Mouse (Mus musculus) stomach, embryonic 14.5 days (tissue): Measurements from ENCODE around the gene Atp2b2. TPM values are rescaled to one million over a fixed set of nuclear protein-coding genes. Genes with fewer than 3 reads are reported as not detected.

ENCODE experiments used
- ATAC-seq: fragments of 200-750 bp; cut with Nextera tagmentation; 2 replicates; pipeline ENCODE4 v1.8.0; 2017; ENCODE audit warnings: low read depth, moderate TSS enrichment; ENCODE audit not compliant: insufficient number of reproducible peaks, insufficient read depth, low FRiP score
- H3K27ac ChIP-seq: fragments of 300-500 bp; sonication (generic); 2 replicates; pipeline ENCODE4 v1.5.1; 2014; ENCODE audit warnings: mild to moderate bottlenecking, low read length, moderate library complexity, mixed read lengths
- H3K27me3 ChIP-seq: fragments of 300-500 bp; sonication (generic); 2 replicates; pipeline ENCODE4 v1.6.1; 2014; ENCODE audit warnings: low read length, control low read depth, mixed read lengths; ENCODE audit not compliant: control insufficient read depth, insufficient read depth
- H3K36me3 ChIP-seq: fragments of 300-500 bp; sonication (generic); 2 replicates; pipeline ENCODE4 v1.6.1; 2014; ENCODE audit warnings: mild to moderate bottlenecking, control low read depth, low read length, moderate library complexity, mixed read lengths; ENCODE audit not compliant: control insufficient read depth, insufficient read depth
- H3K4me1 ChIP-seq: fragments of 300-500 bp; sonication (generic); 2 replicates; pipeline ENCODE4 v1.6.1; 2014; ENCODE audit warnings: low read length, control low read depth, mixed read lengths; ENCODE audit not compliant: control insufficient read depth, insufficient read depth
- H3K4me2 ChIP-seq: fragments of 300-500 bp; sonication (generic); replicated peaks from 2 replicates; pipeline ENCODE4 v1.6.1; 2014; ENCODE audit warnings: low read depth, low read length, control low read depth
- H3K4me3 ChIP-seq: fragments of 300-500 bp; sonication (generic); 2 replicates; pipeline ENCODE4 v1.5.1; 2014; ENCODE audit warnings: low read depth, low read length, control low read depth
- H3K9ac ChIP-seq: fragments of 300-500 bp; sonication (generic); replicated peaks from 2 replicates; pipeline ENCODE4 v1.6.1; 2014; ENCODE audit warnings: low read depth, mild to moderate bottlenecking, control low read depth, low read length, moderate library complexity, mixed read lengths
- H3K9me3 ChIP-seq: fragments of 300-500 bp; sonication (generic); 2 replicates; pipeline ENCODE4 v1.6.1; 2016; ENCODE audit warnings: low read depth, low read length, control low read depth; ENCODE audit not compliant: control insufficient read depth
- WGBS: fragments of 180-500 bp; shearing (Covaris S2); extraction: QIAGEN DNeasy Blood & Tissue Kit; methylation state at CpG from one replicate; pipeline ENCODE4 v1.1.7; 2014; 5-methylcytosine and 5-hydroxymethylcytosine counted together
- polyA plus RNA-seq: library from polyadenylated mRNA; unstranded; fragments of >200 nt; fragmentation: Nextera tagmentation; extraction: Ambion mirVana; gene quantifications from 2 replicates; pipeline ENCODE4 v1.2.1, GENCODE M21; 2014

Gene Atp2b2
- polyA plus RNA-seq, 1 experiment from 2014 or later: 2.4 TPM

DNA sequence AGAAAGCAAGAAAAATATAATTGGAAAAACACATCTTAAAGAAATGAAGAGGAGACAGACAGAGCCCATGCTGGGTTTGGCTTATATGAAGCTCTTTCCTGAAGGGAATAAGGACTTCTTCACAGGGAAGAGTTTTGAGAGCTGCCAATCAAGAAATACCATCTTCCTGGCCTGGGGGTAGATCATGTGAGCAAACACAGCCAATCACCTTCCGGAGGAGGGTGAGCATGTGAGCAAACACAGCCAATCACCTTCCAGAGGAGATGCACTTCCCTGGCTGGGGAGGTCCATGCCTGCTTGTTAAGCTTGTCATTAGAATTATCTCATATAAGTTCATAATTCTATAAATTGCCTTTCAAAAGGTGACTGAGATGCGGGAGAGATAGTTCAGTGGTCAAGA is 211.9 kb downstream of the Atp2b2 start:
- Histone ChIP-seq H3K27ac (no peak overlapping the region), H3K9ac (no peak overlapping the region), H3K4me2 (no peak overlapping the region), H3K4me3 (no peak overlapping the region), H3K4me1 (no peaks in the 10 kb centered on the region), H3K36me3 (no peaks in the 10 kb centered on the region), H3K27me3 (no peaks in the 10 kb centered on the region), H3K9me3 (no peaks in the 10 kb centered on the region)
- ATAC-seq: no peak
- WGBS: 84% methylated on average over 2 of the region's 2 CpGs

DNA sequence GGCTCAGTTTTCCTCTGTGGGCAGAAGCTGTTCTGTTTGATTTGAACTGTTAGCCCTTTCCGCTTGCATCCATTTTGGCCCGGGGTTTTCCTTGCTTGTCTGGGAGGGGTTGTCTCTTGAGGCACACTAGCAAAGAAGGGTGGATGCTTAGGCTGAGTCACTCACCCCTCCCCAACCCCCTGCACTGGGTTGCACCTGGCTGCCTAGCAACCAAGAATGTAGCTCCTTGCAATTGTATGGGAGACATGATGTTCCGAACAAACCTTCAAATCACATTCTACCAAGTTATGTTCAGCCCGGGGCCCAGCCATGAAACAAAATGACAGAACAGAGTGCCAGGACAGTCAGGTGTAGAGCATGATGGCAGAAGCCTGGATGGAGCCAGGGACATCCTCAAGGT is 215.1 kb downstream of the Atp2b2 start:
- Histone ChIP-seq H3K9ac (no peak overlapping the region), H3K27ac (no peak overlapping the region), H3K4me1 (no peaks in the 10 kb centered on the region), H3K4me2 (no peak overlapping the region), H3K27me3 (no peaks in the 10 kb centered on the region), H3K9me3 (no peaks in the 10 kb centered on the region), H3K36me3 (no peaks in the 10 kb centered on the region), H3K4me3 (no peak overlapping the region)
- WGBS: 68% methylated on average over 4 of the region's 4 CpGs
- ATAC-seq: no peak

DNA sequence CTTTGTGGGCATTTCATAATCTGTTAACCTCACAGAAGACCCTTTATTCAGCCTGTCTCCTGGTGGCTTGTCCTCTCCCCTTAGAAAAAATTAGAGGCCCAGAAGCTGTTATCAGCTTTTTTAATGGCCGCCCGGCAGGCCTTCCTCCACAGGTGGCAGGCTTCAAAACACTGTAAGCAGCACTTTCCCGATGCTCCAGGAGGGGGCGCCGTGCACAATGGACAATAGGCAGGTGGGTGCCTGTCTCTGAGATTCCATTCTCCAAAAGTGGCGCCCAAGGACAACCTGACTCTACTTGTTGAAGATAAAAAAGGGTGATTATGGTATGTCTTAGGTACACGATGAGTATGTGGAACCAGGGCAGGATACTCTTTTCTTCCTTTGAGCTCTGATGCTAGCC is 220.0 kb downstream of the Atp2b2 start:
- Histone ChIP-seq H3K4me2 (no peak overlapping the region), H3K27ac (no peak overlapping the region), H3K4me1 (no peaks in the 10 kb centered on the region), H3K9ac (no peak overlapping the region), H3K9me3 (no peaks in the 10 kb centered on the region), H3K36me3 (no peaks in the 10 kb centered on the region), H3K27me3 (no peaks in the 10 kb centered on the region), H3K4me3 (no peak overlapping the region)
- 25% methylated on average over 7 of the region's 7 CpGs for WGBS
- ATAC-seq: no peak

DNA sequence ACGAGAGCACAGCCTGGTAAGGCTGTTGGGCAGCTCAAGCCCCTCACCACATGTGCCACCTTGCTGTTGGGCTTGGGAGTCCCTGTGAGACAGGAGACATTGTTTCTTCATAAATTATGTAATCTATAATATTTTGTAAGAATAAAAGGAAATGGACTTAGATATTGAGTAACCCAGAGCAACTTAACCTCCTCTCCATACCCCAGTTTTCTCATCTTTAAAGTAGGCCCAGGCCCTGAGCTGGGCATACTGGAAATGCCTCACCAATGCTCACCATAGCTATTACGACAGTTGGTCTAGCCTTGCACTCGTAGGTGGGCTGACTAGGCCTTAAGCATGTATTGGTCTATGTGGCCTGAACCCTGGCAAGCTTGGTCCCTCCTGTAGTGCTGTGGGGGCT is 225.7 kb downstream of the Atp2b2 start:
- no peaks in the 10 kb centered on the region for H3K4me1 ChIP-seq
- no peak overlapping the region for H3K27ac ChIP-seq
- H3K9ac ChIP-seq: no peak overlapping the region
- H3K36me3 ChIP-seq: no peaks in the 10 kb centered on the region
- H3K4me2 ChIP-seq: no peak overlapping the region
- ATAC-seq: no peak
- WGBS: 97% methylated on average over 3 of the region's 3 CpGs
- no peaks in the 10 kb centered on the region for H3K9me3 ChIP-seq
- H3K27me3 ChIP-seq: no peaks in the 10 kb centered on the region
- H3K4me3 ChIP-seq: no peak overlapping the region

DNA sequence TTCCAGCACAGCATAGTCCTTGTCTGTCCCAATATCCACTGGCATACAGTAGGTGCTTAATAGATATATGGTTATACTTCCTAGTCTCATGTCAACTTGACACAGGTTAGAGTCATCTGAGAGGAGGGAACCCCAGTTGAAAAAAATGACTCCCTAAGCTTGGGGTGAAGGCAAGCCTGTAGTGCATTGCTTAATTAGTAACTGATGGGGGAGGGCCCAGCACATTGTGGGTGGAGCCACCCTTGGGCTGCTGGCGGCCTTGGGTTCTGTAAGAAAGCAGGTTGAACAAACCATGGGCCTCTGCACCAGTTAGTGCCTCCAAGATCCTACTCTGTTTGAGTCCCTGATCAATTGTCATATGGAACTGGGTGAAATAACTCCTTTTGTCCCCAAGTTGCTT is 231.0 kb downstream of the Atp2b2 start:
- WGBS: 50% methylated on average over 1 of the region's 1 CpGs
- H3K27ac ChIP-seq: no peak overlapping the region
- no peak overlapping the region for H3K4me3 ChIP-seq
- H3K9ac ChIP-seq: no peak overlapping the region
- ATAC-seq: no peak
- no peak overlapping the region for H3K4me2 ChIP-seq
- no peaks in the 10 kb centered on the region for H3K36me3 ChIP-seq
- no peaks in the 10 kb centered on the region for H3K9me3 ChIP-seq
- H3K4me1 ChIP-seq: no peaks in the 10 kb centered on the region
- no peaks in the 10 kb centered on the region for H3K27me3 ChIP-seq

DNA sequence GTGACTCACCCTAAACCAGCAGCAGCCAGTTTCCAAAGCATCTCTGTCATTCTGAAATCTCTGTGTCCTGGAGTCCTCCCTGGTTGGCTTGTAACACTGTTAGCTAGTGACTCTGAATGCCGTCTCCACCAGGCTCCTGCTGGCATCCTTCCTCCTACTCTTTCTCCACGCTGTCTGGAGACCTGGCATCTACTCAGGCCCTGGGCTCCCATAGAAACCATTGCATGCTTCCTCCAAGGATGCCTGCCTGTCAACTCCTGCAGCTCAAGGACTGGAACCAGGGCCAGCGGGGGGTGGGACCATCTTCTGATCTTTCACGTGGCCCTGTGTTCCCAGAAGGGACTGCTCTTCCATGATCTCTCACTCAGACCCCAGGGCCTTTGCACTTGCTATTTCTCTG is 231.7 kb downstream of the Atp2b2 start:
- 79% methylated on average over 4 of the region's 4 CpGs for WGBS
- Histone ChIP-seq H3K4me2 (no peak overlapping the region), H3K27me3 (no peaks in the 10 kb centered on the region), H3K36me3 (no peaks in the 10 kb centered on the region), H3K27ac (no peak overlapping the region), H3K4me1 (no peaks in the 10 kb centered on the region), H3K9ac (no peak overlapping the region), H3K9me3 (peaks cover 2% of the 10 kb centered on the region; the same call in 1 of the 2 replicates), H3K4me3 (no peak overlapping the region)
- no peak for ATAC-seq

DNA sequence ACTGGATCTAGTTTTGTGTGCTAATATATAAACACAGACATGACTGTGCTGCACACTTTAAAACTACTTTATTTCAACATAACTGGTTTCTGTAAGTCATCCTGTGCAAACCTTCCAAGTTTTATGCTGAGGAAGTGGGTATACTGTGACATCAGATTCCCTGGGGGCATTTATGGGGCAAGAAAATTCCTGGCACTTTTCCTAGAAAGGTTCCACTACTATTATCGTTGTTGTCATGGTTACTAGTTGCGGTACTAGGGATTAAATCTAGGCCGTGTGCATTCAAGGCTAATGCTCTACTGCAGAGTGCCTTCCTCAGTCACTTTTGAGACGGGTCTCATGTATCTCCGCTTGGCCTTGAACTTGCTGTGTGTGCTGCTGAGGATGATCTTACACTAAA is 236.2 kb downstream of the Atp2b2 start:
- 69% methylated on average over 5 of the region's 5 CpGs for WGBS

DNA sequence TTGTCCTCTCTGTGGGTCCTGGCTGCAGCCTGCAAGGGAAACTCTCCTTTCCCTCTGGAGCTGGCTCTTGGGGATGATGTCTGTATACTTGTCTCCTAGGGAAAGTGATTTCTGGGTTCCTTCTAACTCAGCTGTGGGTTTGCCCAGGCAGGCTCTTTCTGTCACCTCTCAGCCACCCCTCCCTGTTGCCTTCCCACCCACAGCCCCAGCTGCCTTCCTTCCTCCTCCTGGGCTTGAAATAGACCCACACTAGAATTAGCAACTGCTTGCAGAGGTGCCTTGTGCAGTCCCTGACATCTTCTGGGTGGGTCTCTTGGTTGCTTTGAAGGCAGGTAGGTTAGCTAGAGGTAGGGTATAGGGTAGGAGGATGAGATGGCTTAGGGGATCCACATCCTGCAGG is 241.2 kb downstream of the Atp2b2 start:
- Histone ChIP-seq H3K27me3 (no peaks in the 10 kb centered on the region), H3K27ac (no peak overlapping the region), H3K36me3 (no peaks in the 10 kb centered on the region), H3K9ac (no peak overlapping the region), H3K4me3 (no peak overlapping the region), H3K4me1 (no peaks in the 10 kb centered on the region), H3K9me3 (peaks cover 9% of the 10 kb centered on the region; the same call in 1 of the 2 replicates), H3K4me2 (no peak overlapping the region)
- no peak for ATAC-seq

More for the DNA sequence above, 236.2 kb downstream of the Atp2b2 start:
- Histone ChIP-seq H3K27me3 (no peaks in the 10 kb centered on the region), H3K9ac (no peak overlapping the region), H3K4me3 (no peak overlapping the region), H3K4me2 (no peak overlapping the region), H3K36me3 (no peaks in the 10 kb centered on the region), H3K27ac (no peak overlapping the region), H3K4me1 (no peaks in the 10 kb centered on the region), H3K9me3 (peaks cover 9% of the 10 kb centered on the region; the same call in 1 of the 2 replicates)
- no peak for ATAC-seq

DNA sequence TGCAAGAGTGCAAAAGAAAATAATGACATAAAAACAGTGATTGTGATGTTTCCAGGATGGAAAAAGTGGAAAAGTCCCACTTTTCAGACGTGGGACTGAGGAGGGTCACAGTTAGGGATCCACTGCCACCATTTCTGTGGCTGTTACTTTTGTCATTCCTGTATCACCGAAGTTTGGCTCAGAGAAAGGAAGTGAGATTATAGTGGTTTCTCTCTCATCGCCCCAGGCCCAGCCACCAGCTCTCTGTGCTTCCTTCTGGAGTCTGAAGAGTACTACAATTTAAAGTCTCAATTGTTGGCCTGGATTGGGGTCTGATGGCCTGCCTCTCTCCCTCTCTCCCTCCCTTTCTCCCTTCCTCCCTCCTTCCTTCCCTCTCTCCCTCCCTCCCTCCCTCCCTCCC is 242.5 kb downstream of the Atp2b2 start:
- peaks cover under 1% of the 10 kb centered on the region; the same call in 1 of the 2 replicates for H3K9me3 ChIP-seq
- H3K36me3 ChIP-seq: no peaks in the 10 kb centered on the region
- H3K4me3 ChIP-seq: no peak overlapping the region
- H3K9ac ChIP-seq: no peak overlapping the region
- no peak overlapping the region for H3K27ac ChIP-seq
- ATAC-seq: no peak
- H3K27me3 ChIP-seq: no peaks in the 10 kb centered on the region
- H3K4me1 ChIP-seq: peaks cover 2% of the 10 kb centered on the region; the same call in 1 of the 2 replicates
- H3K4me2 ChIP-seq: no peak overlapping the region
- 75% methylated on average over 3 of the region's 3 CpGs for WGBS
